Mouse (Mus musculus): Measurements from ENCODE around the gene Dph7.

DNA sequence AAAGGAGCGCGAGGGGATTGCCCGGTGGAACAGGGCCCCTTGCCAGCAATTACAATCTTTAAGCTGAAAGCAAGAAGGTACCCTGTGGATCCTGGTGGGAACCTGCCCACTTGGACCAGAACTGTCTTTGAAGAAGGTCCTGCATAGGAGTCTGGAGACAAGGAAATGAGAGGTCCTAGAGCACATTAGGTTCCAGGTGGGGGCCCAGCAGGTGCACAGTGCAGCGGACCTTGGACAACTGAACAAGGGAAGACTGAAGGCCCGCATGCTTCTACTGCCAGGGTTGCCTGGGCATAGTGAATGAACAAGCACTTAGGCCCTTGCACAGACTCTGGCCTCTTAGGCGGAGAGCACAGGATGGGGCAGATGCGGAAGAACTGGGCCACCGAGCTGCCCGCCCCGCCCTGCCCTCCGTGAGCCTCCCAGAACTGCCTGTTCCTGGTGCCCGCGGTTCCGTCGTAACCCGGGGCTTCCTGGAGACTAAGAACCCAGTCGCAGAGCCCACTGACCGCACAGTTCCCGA lies 27.7 kb upstream of the Dph7 start:
- TF ChIP-seq CTCF (IDR thresholded peaks at IDR 0.05; ENCODE audit: low read depth) (no peak), EP300 (IDR thresholded peaks at IDR 0.05; ENCODE audit: low read depth) (no peak)
